Mouse (Mus musculus) regulatory T cell (primary cell): ENCODE measurements around the gene Cisd3.

Source experiments
- in situ Hi-C: fragments of 300-600 bp; cut with MboI, MseI; formaldehyde crosslinking; loops from one replicate; pipeline ENCODE4 v1.15.1; 2025; ENCODE audit warnings: high pct_unique_total_duplicates

Cisd3 gene

GRCm38 (mm10) chr11:97662893-97663527 lies 22.6 kb upstream of the Cisd3 start, which contains the start of gene Mllt6:
TSS of gene Mllt6 (plus strand) at chr11:97663414.
- in situ Hi-C loops, result no loop called here

- in situ Hi-C loops, result no loop called here
These were observed 21.9 kb upstream of the Cisd3 start for GRCm38 (mm10) chr11:97663528-97664338.

GRCm38 (mm10) chr11:97664339-97664665 lies 21.3 kb upstream of the Cisd3 start:
- in situ Hi-C loops, result no loop called here

GRCm38 (mm10) chr11:97664771-97665240 lies 20.8 kb upstream of the Cisd3 start:
- in situ Hi-C loops, result no loop called here

- in situ Hi-C loops, result no loop called here
These were observed 20.2 kb upstream of the Cisd3 start for GRCm38 (mm10) chr11:97665431-97665830.

- in situ Hi-C loops, result no loop called here
These were observed 19.4 kb upstream of the Cisd3 start for GRCm38 (mm10) chr11:97666221-97666620.

- in situ Hi-C loops, result no loop called here
These were observed 18.8 kb upstream of the Cisd3 start for GRCm38 (mm10) chr11:97666794-97667193.

- in situ Hi-C loops, result no loop called here
These were observed 17.5 kb upstream of the Cisd3 start for GRCm38 (mm10) chr11:97668160-97668559.

- in situ Hi-C loops, result no loop called here
These were observed 16.4 kb upstream of the Cisd3 start for GRCm38 (mm10) chr11:97669268-97669667.

GRCm38 (mm10) chr11:97669829-97670228 lies 15.8 kb upstream of the Cisd3 start:
- in situ Hi-C loops, result no loop called here

GRCm38 (mm10) chr11:97670234-97671176 lies 15.1 kb upstream of the Cisd3 start:
- in situ Hi-C loops, result no loop called here

- in situ Hi-C loops, result no loop called here
These were observed 14.5 kb upstream of the Cisd3 start for GRCm38 (mm10) chr11:97671177-97671527.

GRCm38 (mm10) chr11:97673148-97673547 lies 12.5 kb upstream of the Cisd3 start:
- in situ Hi-C loops, result no loop called here

- in situ Hi-C loops, result no loop called here
These were observed 9.4 kb upstream of the Cisd3 start for GRCm38 (mm10) chr11:97676050-97676754.

GRCm38 (mm10) chr11:97677381-97677780 lies 8.2 kb upstream of the Cisd3 start:
- in situ Hi-C loops, result no loop called here

- in situ Hi-C loops, result no loop called here
These were observed 7.8 kb upstream of the Cisd3 start for GRCm38 (mm10) chr11:97677842-97678241.

GRCm38 (mm10) chr11:97678301-97678700 lies 7.3 kb upstream of the Cisd3 start:
- in situ Hi-C loops, result no loop called here

GRCm38 (mm10) chr11:97680430-97680829 lies 5.2 kb upstream of the Cisd3 start:
- in situ Hi-C loops, result no loop called here

- in situ Hi-C loops, result no loop called here
These were observed 3.0 kb upstream of the Cisd3 start for GRCm38 (mm10) chr11:97682504-97683055.

- in situ Hi-C loops, result no loop called here
These were observed 1.5 kb upstream of the Cisd3 start for GRCm38 (mm10) chr11:97684063-97684680.

- in situ Hi-C loops, result no loop called here
These were observed 860 bp upstream of the Cisd3 start for GRCm38 (mm10) chr11:97684766-97685165.
